Mouse (Mus musculus) CH12.LX (cell line): ENCODE data around the gene Med4.

Experiments
- CTCF ChIP-seq, 2 experiments: IDR thresholded peaks in 1 of 2; conservative IDR thresholded peaks in 1 of 2; 2 replicates each; pipeline ENCODE4 v1.5.1; 2011 to 2012; ENCODE audit warnings: low read depth in 2 of 2, low read length in 2 of 2, improper control_type of control experiment in 1 of 2, inconsistent platforms in 1 of 2, mild to moderate bottlenecking in 1 of 2, moderate library complexity in 1 of 2
- E2F4 ChIP-seq: IDR thresholded peaks from 2 replicates; pipeline ENCODE4 v1.6.1; 2011; ENCODE audit warnings: low read depth, low read length, improper control_type of control experiment; ENCODE audit not compliant: insufficient replicate concordance
- EP300 ChIP-seq: IDR thresholded peaks from 2 replicates; pipeline ENCODE4 v1.6.1; 2011; ENCODE audit warnings: low read length, improper control_type of control experiment
- GABPA ChIP-seq: IDR thresholded peaks from 2 replicates; pipeline ENCODE4 v1.6.1; 2012; ENCODE audit warnings: low read depth, low read length, improper control_type of control experiment, inconsistent platforms; ENCODE audit not compliant: insufficient replicate concordance
- HCFC1 ChIP-seq: IDR thresholded peaks from 2 replicates; pipeline ENCODE4 v1.6.1; 2012; ENCODE audit warnings: low read depth, mild to moderate bottlenecking, inconsistent platforms, low read length, improper control_type of control experiment
- MAFK ChIP-seq: IDR thresholded peaks from 2 replicates; pipeline ENCODE4 v1.6.1; 2011; ENCODE audit warnings: low read length, improper control_type of control experiment; ENCODE audit not compliant: insufficient replicate concordance
- MAX ChIP-seq: IDR thresholded peaks from 2 replicates; pipeline ENCODE4 v1.6.1; 2011; ENCODE audit warnings: low read length, improper control_type of control experiment
- NRF1 ChIP-seq: IDR thresholded peaks from 2 replicates; pipeline ENCODE4 v1.6.1; 2014; ENCODE audit warnings: low read depth, mild to moderate bottlenecking, inconsistent platforms, low read length, improper control_type of control experiment, moderate library complexity
- ZC3H11A ChIP-seq: IDR thresholded peaks from 2 replicates; pipeline ENCODE4 v1.6.1; 2012; ENCODE audit warnings: low read depth, mild to moderate bottlenecking, inconsistent platforms, low read length, improper control_type of control experiment
- ZNF384 ChIP-seq: IDR thresholded peaks from 2 replicates; pipeline ENCODE4 v1.6.1; 2012; ENCODE audit warnings: low read depth, low read length, improper control_type of control experiment, inconsistent platforms

DNA sequence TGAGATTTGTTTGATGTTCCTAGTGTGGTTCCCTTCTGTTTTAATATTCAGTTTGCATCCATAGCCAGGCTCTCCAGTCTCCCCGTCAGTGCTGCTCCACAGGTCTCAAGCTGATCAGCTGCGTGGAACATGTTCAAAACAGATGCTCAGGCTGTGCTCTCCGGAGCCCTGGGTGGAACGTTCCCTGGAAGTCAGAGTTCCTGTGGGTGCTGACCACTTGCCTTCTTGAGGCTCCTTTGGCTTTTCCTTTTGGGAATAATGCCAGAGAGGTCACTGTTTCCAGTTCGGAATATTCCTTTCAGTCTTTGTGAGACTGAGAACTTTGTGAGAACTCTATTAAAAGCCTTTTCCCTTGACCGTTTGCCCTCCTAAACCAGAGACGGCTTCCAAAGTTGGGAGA is 34.3 kb upstream of the Med4 start:
- TF ChIP-seq HCFC1 (no peak), CTCF (conservative IDR thresholded peaks at IDR 0.05 in 1 of 2, IDR thresholded peaks at IDR 0.05 in 1 of 2; ENCODE audit: low read depth in 2 of 2, low read length in 2 of 2) (no peak), NRF1 (no peak), E2F4 (no peak), EP300 (no peak), ZC3H11A (no peak), MAX (no peak), MAFK (no peak), ZNF384 (no peak), GABPA (no peak)
